Mouse (Mus musculus) cerebellum, adult 2 months (tissue): ENCODE data around the gene Commd1.

Source experiments
- CTCF ChIP-seq: fragments of 200-500 bp; IDR thresholded peaks from 2 replicates; pipeline ENCODE4 v1.5.1; 2011; ENCODE audit warnings: low read depth, mild to moderate bottlenecking, control low read depth, low read length, moderate library complexity, borderline replicate concordance; ENCODE audit not compliant: insufficient read depth
- POLR2A ChIP-seq: fragments of 200-500 bp; IDR thresholded peaks from 2 replicates; pipeline ENCODE4 v1.6.1; 2011; ENCODE audit warnings: low read length, control low read depth, borderline replicate concordance; ENCODE audit not compliant: insufficient read depth

- TF ChIP-seq POLR2A = no peak
- TF ChIP-seq CTCF = no peak
Measured at GRCm38 (mm10) chr11:22991218-22991835, 9.1 kb upstream of the Commd1 start.
